Mouse (Mus musculus) embryonic facial prominence, embryonic 14.5 days (tissue): ENCODE data around the gene Pdhb. TPM values are rescaled to one million over a fixed set of nuclear protein-coding genes. Genes with fewer than 3 reads are reported as not detected.

Experiments used
- ATAC-seq: fragments of 200-750 bp; cut with Nextera tagmentation; 2 replicates; pipeline ENCODE4 v1.8.0; 2017; ENCODE audit warnings: low read depth, moderate number of reproducible peaks, moderate TSS enrichment
- DNase-seq: peaks from one replicate; pipeline ENCODE4 v3.0.0-alpha.2; 2015; ENCODE audit warnings: low spot score
- H3K27ac ChIP-seq: fragments of 300-500 bp; sonication (generic); replicated peaks from 2 replicates; pipeline ENCODE4 v1.5.1; 2014; ENCODE audit warnings: low read depth, mild to moderate bottlenecking, low read length, moderate library complexity
- H3K27me3 ChIP-seq: fragments of 300-500 bp; sonication (generic); replicated peaks from 2 replicates; pipeline ENCODE4 v1.6.1; 2014; ENCODE audit warnings: low read length; ENCODE audit not compliant: control insufficient read depth, insufficient read depth
- H3K36me3 ChIP-seq: fragments of 300-500 bp; sonication (generic); 2 replicates; pipeline ENCODE4 v1.6.1; 2014; ENCODE audit warnings: low read length, mixed read lengths; ENCODE audit not compliant: control insufficient read depth, insufficient read depth
- H3K4me1 ChIP-seq: fragments of 300-500 bp; sonication (generic); 2 replicates; pipeline ENCODE4 v1.6.1; 2014; ENCODE audit warnings: antibody characterized with exemption, low read length; ENCODE audit not compliant: control insufficient read depth, insufficient read depth
- H3K4me2 ChIP-seq: fragments of 300-500 bp; sonication (generic); 2 replicates; pipeline ENCODE4 v1.6.1; 2014; ENCODE audit warnings: low read depth, mild to moderate bottlenecking, low read length, moderate library complexity, mixed read lengths
- H3K4me3 ChIP-seq: fragments of 300-500 bp; sonication (generic); 2 replicates; pipeline ENCODE4 v1.5.1; 2014; ENCODE audit warnings: low read depth, mild to moderate bottlenecking, low read length
- H3K9ac ChIP-seq: fragments of 300-500 bp; sonication (generic); 2 replicates; pipeline ENCODE4 v1.6.1; 2014; ENCODE audit warnings: low read depth, mild to moderate bottlenecking, low read length, moderate library complexity, mixed read lengths
- H3K9me3 ChIP-seq: fragments of 300-500 bp; sonication (generic); 2 replicates; pipeline ENCODE4 v1.6.1; 2016; ENCODE audit warnings: low read length; ENCODE audit not compliant: control insufficient read depth
- WGBS: fragments of 180-500 bp; shearing (Covaris S2); extraction: QIAGEN DNeasy Blood & Tissue Kit; methylation state at CpG from one replicate; pipeline ENCODE4 v1.1.7; 2014; 5-methylcytosine and 5-hydroxymethylcytosine counted together
- polyA plus RNA-seq: library from polyadenylated mRNA; unstranded; fragments of >200 nt; fragmentation: Nextera tagmentation; extraction: Ambion mirVana; gene quantifications from 2 replicates; pipeline ENCODE4 v1.2.1, GENCODE M21; 2014

Gene Pdhb
- polyA plus RNA-seq, 1 experiment from 2014 or later = 215 TPM

DNA sequence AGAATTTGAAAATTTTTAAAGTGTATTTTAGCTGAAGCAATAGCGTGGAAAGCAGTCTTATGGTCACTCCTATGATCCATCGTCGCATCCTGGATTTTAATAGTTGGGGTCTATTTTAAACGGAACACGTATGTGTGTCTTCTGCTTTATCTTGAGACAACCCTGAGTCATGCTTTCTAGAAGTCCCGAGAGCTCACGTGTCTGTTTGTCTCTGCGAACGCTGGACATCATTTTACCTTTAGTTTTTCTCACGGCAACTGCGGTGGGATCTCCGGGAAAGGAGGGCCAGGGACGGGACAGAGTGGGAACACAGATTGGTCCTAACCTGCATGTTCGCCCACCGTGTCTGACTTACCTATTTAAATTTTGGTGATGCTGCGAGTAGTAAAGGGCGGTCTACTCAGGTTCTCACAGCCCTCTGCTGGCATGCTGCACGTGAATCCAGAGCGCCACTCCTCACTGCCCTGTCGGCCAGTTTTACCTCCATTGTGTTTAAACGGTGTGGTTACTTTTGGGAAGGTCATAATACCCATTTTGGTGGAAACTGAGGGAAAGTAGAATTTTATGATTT lies 42.5 kb upstream of the Pdhb start:
- Histone ChIP-seq H3K9ac (0 out of 2 replicates have a peak overlapping the region, but pooled peaks have one; percentile 82), H3K4me1 (peaks cover 21% of the 10 kb centered on the region), H3K4me3 (peak overlapping the region; percentile 68), H3K27ac (no peak overlapping the region), H3K27me3 (no peaks in the 10 kb centered on the region), H3K4me2 (peak overlapping the region; percentile 94), H3K36me3 (no peaks in the 10 kb centered on the region), H3K9me3 (no peaks in the 10 kb centered on the region)
- no peak for DNase-seq
- WGBS = 20% methylated on average over 21 of the region's 21 CpGs
- no peak for ATAC-seq

- peak overlapping the region; percentile 82 for H3K9ac ChIP-seq
- ATAC-seq (peak; percentile 86), DNase-seq (peak; percentile 76)
- H3K4me2 ChIP-seq = peak overlapping the region; percentile 94
- H3K4me1 ChIP-seq = peaks cover 21% of the 10 kb centered on the region
- no peaks in the 10 kb centered on the region for H3K27me3 ChIP-seq
- peak overlapping the region; percentile 68 for H3K4me3 ChIP-seq
- no peaks in the 10 kb centered on the region for H3K36me3 ChIP-seq
- H3K9me3 ChIP-seq = no peaks in the 10 kb centered on the region
- WGBS = 3% methylated on average over 29 of the region's 63 CpGs
- peak overlapping the region; percentile 93 for H3K27ac ChIP-seq
These were observed 41.7 kb upstream of the Pdhb start for GRCm38 (mm10) chr14:8214299-8215207.

DNA sequence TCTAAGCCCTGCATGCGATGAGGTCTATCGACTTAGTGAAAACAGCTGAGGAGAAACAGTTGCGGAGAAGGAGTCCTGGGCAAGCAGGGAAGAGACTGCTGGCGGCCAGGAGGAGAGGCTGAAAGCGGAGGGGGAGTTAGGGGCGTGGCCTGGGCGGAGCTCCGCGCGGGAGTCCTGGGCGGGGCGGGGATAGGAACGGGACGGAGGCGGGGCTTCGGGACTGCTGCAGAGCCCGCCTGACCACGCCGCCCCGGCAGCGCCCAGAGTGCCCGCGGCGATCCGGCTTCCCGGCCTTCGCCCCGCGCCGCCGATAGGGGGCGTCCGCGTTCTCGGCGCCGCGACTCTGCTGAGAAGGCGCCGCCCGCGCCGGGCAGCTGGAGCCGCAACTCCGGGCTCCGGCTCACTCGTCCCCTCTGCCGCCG lies 41.0 kb upstream of the Pdhb start, which contains the start of gene Kctd6:
Kctd6 (plus strand) TSS at position 338 of the 422 bp plus-strand sequence.
- Histone ChIP-seq H3K27ac (peak within 1 kb of the TSS; percentile 93), H3K9me3 (no peaks in the 10 kb centered on the region), H3K4me1 (peaks cover 17% of the 10 kb centered on the region), H3K4me3 (peak within 1 kb of the TSS; percentile 68), H3K4me2 (peak within 1 kb of the TSS; percentile 94), H3K27me3 (no peaks in the 10 kb centered on the region), H3K9ac (peak within 1 kb of the TSS; percentile 82), H3K36me3 (no peaks in the 10 kb centered on the region)
- peak; percentile 97 for ATAC-seq
- peak; percentile 97 for DNase-seq
- WGBS = 0% methylated on average over 4 of the region's 49 CpGs

- Histone ChIP-seq H3K4me1 (peaks cover 14% of the 10 kb centered on the region), H3K9me3 (no peaks in the 10 kb centered on the region), H3K27me3 (no peaks in the 10 kb centered on the region), H3K4me3 (no peak overlapping the region), H3K36me3 (no peaks in the 10 kb centered on the region), H3K4me2 (no peak overlapping the region), H3K9ac (no peak overlapping the region), H3K27ac (no peak overlapping the region)
- DNase-seq = no peak
- 76% methylated on average over 2 of the region's 2 CpGs for WGBS
- no peak for ATAC-seq
These were observed 40.2 kb upstream of the Pdhb start for GRCm38 (mm10) chr14:8212996-8213395.

GRCm38 (mm10) chr14:8209896-8210295 lies 37.1 kb upstream of the Pdhb start:
- H3K27me3 ChIP-seq = no peaks in the 10 kb centered on the region

GRCm38 (mm10) chr14:8208876-8209275 lies 36.1 kb upstream of the Pdhb start:
- DNase-seq (no peak), ATAC-seq (no peak)
- no peak overlapping the region for H3K4me2 ChIP-seq
- H3K27ac ChIP-seq = no peak overlapping the region
- 55% methylated on average over 3 of the region's 3 CpGs for WGBS
- H3K27me3 ChIP-seq = no peaks in the 10 kb centered on the region
- H3K4me3 ChIP-seq = no peak overlapping the region
- H3K9me3 ChIP-seq = no peaks in the 10 kb centered on the region
- no peaks in the 10 kb centered on the region for H3K36me3 ChIP-seq
- H3K4me1 ChIP-seq = no peaks in the 10 kb centered on the region; the same call in 1 of the 2 replicates
- no peak overlapping the region for H3K9ac ChIP-seq

More at GRCm38 (mm10) chr14:8209896-8210295, 37.1 kb upstream of the Pdhb start:
- no peaks in the 10 kb centered on the region for H3K36me3 ChIP-seq
- WGBS = 95% methylated on average over 2 of the region's 2 CpGs
- no peak overlapping the region for H3K27ac ChIP-seq
- no peak overlapping the region for H3K9ac ChIP-seq
- DNase-seq = no peak
- no peak overlapping the region for H3K4me3 ChIP-seq
- ATAC-seq = no peak
- H3K4me1 ChIP-seq = peaks cover 3% of the 10 kb centered on the region
- H3K4me2 ChIP-seq = no peak overlapping the region
- H3K9me3 ChIP-seq = no peaks in the 10 kb centered on the region

GRCm38 (mm10) chr14:8207543-8207942 lies 34.7 kb upstream of the Pdhb start:
- ATAC-seq = no peak
- Histone ChIP-seq H3K9me3 (no peaks in the 10 kb centered on the region), H3K27me3 (no peaks in the 10 kb centered on the region), H3K4me1 (no peaks in the 10 kb centered on the region; the same call in 1 of the 2 replicates), H3K36me3 (no peaks in the 10 kb centered on the region), H3K4me3 (no peak overlapping the region), H3K27ac (no peak overlapping the region), H3K4me2 (no peak overlapping the region), H3K9ac (no peak overlapping the region)
- no peak for DNase-seq
- 70% methylated on average over 5 of the region's 5 CpGs for WGBS

DNA sequence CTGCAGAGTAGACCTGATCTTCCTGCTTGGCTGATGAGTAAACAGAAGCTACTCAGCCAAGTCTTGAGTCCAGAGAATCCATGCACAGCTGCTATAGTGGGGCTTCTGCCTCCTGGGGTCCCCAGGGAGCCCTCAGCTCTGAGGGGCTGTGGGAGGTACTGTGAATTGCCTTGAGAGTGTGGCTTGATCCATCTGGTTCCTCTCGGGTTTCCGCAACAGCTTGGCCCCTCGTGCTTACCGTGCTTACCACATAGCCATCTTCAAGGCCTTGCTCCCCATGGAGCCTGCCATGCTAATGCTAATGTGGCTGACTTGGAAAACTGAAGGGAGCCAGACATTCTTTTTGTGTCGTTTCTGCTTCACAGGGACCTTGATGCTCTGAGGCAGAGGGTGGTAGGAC lies 34.3 kb upstream of the Pdhb start:
- Histone ChIP-seq H3K27ac (no peak overlapping the region), H3K9me3 (no peaks in the 10 kb centered on the region), H3K9ac (no peak overlapping the region), H3K27me3 (no peaks in the 10 kb centered on the region), H3K4me3 (no peak overlapping the region), H3K4me1 (no peaks in the 10 kb centered on the region; the same call in 1 of the 2 replicates), H3K36me3 (no peaks in the 10 kb centered on the region), H3K4me2 (no peak overlapping the region)
- DNase-seq (peak; percentile 70), ATAC-seq (peak; percentile 90)
- WGBS = 14% methylated on average over 5 of the region's 5 CpGs
